Mouse (Mus musculus) lung, embryonic 16.5 days (tissue): ENCODE measurements around the gene Ttll12. TPM values are rescaled to one million over a fixed set of nuclear protein-coding genes. Genes with fewer than 3 reads are reported as not detected.

ENCODE experiments used
- ATAC-seq: fragments of 200-750 bp; cut with Nextera tagmentation; 2 replicates; pipeline ENCODE4 v1.8.0; 2017; ENCODE audit warnings: low read depth, mild to moderate bottlenecking, moderate library complexity
- H3K27ac ChIP-seq: fragments of 300-500 bp; sonication (generic); 2 replicates; pipeline ENCODE4 v1.5.1; 2014; ENCODE audit warnings: mild to moderate bottlenecking, control low read depth, low read length
- H3K27me3 ChIP-seq: fragments of 300-500 bp; sonication (generic); 2 replicates; pipeline ENCODE4 v1.6.1; 2014; ENCODE audit warnings: low read depth, low read length, mixed read lengths; ENCODE audit not compliant: control insufficient read depth, insufficient read depth
- H3K36me3 ChIP-seq: fragments of 300-500 bp; sonication (generic); 2 replicates; pipeline ENCODE4 v1.6.1; 2014; ENCODE audit warnings: low read length; ENCODE audit not compliant: control insufficient read depth, insufficient read depth
- H3K4me1 ChIP-seq: fragments of 300-500 bp; sonication (generic); replicated peaks from 2 replicates; pipeline ENCODE4 v1.6.1; 2014; ENCODE audit warnings: low read length, mixed read lengths; ENCODE audit not compliant: control insufficient read depth, insufficient read depth
- H3K4me2 ChIP-seq: fragments of 300-500 bp; sonication (generic); 2 replicates; pipeline ENCODE4 v1.6.1; 2014; ENCODE audit warnings: low read depth, low read length, control low read depth
- H3K4me3 ChIP-seq: fragments of 300-500 bp; sonication (generic); 2 replicates; pipeline ENCODE4 v1.5.1; 2014; ENCODE audit warnings: mild to moderate bottlenecking, low read length, control low read depth
- H3K9ac ChIP-seq: fragments of 300-500 bp; sonication (generic); 2 replicates; pipeline ENCODE4 v1.6.1; 2014; ENCODE audit warnings: low read length, control low read depth
- H3K9me3 ChIP-seq: fragments of 300-500 bp; sonication (generic); 2 replicates; pipeline ENCODE4 v1.6.1; 2016; ENCODE audit warnings: low read length; ENCODE audit not compliant: control insufficient read depth
- WGBS: fragments of 180-500 bp; shearing (Covaris S2); extraction: QIAGEN DNeasy Blood & Tissue Kit; methylation state at CpG from one replicate; pipeline ENCODE4 v1.1.7; 2014; 5-methylcytosine and 5-hydroxymethylcytosine counted together
- polyA plus RNA-seq: library from polyadenylated mRNA; unstranded; fragments of >200 nt; fragmentation: Nextera tagmentation; extraction: Ambion mirVana; gene quantifications from 2 replicates; pipeline ENCODE4 v1.2.1, GENCODE M21; 2015

Ttll12 gene
- polyA plus RNA-seq, 1 experiment from 2014 or later: 32.7 TPM

DNA sequence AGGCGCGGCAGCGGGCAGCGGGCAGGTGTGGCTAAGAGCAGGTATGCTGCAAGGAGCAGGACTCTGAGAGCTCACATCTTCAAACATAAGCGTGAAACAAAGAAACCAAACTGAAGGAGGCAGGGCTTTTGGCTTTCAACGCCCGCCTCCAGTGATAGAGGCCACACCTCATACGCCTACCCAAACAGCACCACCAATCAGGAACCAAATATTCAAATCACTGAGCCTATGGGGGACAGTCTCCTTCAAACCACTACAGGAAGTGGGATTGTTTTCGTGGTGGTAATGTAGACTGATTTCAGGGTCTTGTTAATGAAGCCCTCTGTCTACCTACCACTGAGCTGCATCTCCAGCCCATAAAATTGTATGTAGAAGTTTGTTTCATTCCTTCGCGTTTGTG is 25.3 kb downstream of the Ttll12 start:
- Histone ChIP-seq H3K4me2 (no peak overlapping the region), H3K9me3 (no peaks in the 10 kb centered on the region), H3K4me1 (no peaks in the 10 kb centered on the region), H3K27ac (no peak overlapping the region), H3K36me3 (peaks cover 8% of the 10 kb centered on the region), H3K27me3 (no peaks in the 10 kb centered on the region), H3K9ac (no peak overlapping the region), H3K4me3 (no peak overlapping the region)
- no peak for ATAC-seq
- 44% methylated on average over 11 of the region's 11 CpGs for WGBS

DNA sequence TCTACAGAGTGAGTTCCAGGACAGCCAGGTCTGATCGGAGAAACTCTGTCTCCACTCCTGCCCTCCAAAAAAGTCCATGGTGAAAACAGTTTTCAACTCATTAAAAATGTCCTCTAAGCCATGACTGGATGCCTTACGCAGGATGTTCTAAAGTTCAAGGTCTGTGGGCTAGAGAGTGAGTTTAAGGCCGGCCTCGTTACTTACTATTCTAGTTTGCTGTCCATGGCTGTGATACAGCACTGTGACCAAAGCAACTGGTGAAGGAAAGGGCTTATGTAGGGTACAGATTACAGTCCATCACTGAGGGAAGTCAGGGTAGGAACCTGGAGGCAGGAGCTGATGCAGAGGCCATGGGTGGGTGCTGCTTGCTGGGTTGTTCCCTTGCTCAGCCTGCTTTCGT is 26.4 kb downstream of the Ttll12 start:
- WGBS: 97% methylated on average over 5 of the region's 5 CpGs
- no peak overlapping the region for H3K4me3 ChIP-seq
- no peak for ATAC-seq
- H3K9me3 ChIP-seq: no peaks in the 10 kb centered on the region
- H3K27me3 ChIP-seq: no peaks in the 10 kb centered on the region
- H3K4me1 ChIP-seq: peaks cover 4% of the 10 kb centered on the region
- H3K9ac ChIP-seq: no peak overlapping the region
- no peak overlapping the region for H3K27ac ChIP-seq
- no peak overlapping the region for H3K4me2 ChIP-seq
- no peaks in the 10 kb centered on the region for H3K36me3 ChIP-seq

DNA sequence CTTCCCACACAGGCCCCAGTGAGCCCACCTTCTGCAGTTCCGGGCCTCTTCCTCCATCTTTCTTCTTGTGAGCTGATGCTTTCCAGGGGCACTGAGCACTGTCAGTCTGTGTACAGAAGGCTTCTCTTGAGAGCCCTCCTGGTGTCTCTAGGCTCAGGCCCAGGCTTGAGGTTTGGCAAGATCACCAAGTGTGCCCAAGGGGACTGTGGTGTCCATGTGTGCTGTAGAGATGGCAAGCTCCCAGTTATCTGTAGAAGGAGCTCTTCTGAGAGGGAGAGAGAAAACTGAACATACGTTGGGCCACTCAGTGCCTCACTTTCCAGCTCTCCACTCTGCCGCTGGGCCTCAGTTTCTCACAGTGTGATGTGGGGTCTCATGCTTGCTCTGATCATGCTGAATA is 27.2 kb downstream of the Ttll12 start:
- Histone ChIP-seq H3K9me3 (no peaks in the 10 kb centered on the region), H3K27me3 (no peaks in the 10 kb centered on the region), H3K36me3 (no peaks in the 10 kb centered on the region), H3K27ac (no peak overlapping the region), H3K4me3 (no peak overlapping the region), H3K9ac (no peak overlapping the region), H3K4me1 (peaks cover 11% of the 10 kb centered on the region), H3K4me2 (no peak overlapping the region)
- ATAC-seq: no peak
- WGBS: 85% methylated on average over 3 of the region's 3 CpGs

DNA sequence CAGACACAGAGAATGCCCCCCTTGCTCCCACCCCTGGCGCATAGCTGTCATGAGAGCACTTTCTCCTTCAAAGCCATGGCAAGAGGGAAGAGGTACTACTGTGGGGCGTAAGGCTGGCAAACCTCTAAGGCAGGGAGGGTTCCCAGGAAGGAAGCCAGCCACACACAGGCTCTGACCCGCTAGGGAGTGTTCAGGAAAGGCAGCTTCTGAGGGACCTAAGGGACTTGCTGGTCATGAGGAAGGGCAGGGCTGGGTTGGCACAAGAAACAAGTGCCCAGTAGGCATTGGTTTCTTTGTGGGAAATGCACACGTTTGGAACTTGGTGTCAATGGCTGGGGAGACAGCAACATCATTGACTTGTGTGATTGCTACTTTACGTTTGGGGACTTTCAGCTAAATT is 29.0 kb downstream of the Ttll12 start:
- H3K9ac ChIP-seq: no peak overlapping the region
- no peak overlapping the region for H3K27ac ChIP-seq
- H3K9me3 ChIP-seq: no peaks in the 10 kb centered on the region
- no peak overlapping the region for H3K4me2 ChIP-seq
- no peaks in the 10 kb centered on the region for H3K36me3 ChIP-seq
- no peak for ATAC-seq
- WGBS: 75% methylated on average over 5 of the region's 5 CpGs
- no peaks in the 10 kb centered on the region for H3K27me3 ChIP-seq
- peaks cover 14% of the 10 kb centered on the region for H3K4me1 ChIP-seq
- no peak overlapping the region for H3K4me3 ChIP-seq

DNA sequence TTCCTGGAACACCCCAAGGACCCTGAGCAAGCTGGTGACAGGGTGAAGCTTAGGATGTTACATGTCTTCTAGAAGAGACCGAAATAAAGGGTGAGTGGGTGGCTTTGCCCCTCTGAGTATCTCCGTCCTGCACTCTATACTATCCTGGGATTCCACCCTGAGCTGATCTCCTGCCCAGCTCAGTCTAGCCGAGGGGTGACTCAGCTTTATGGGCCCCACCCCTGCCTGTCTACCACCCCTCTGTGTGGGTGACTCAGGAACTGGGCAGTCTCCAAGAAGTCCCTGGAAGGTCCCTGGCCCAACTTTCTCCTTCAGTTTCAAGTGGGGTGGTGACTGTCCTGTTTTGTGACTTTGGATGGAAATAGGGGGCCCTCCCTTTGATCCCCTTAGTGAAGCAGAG is 29.5 kb downstream of the Ttll12 start:
- Histone ChIP-seq H3K9me3 (no peaks in the 10 kb centered on the region), H3K27me3 (no peaks in the 10 kb centered on the region), H3K36me3 (no peaks in the 10 kb centered on the region), H3K4me2 (no peak overlapping the region), H3K27ac (no peak overlapping the region), H3K9ac (no peak overlapping the region), H3K4me1 (peaks cover 14% of the 10 kb centered on the region), H3K4me3 (no peak overlapping the region)
- ATAC-seq: no peak
- 81% methylated on average over 3 of the region's 3 CpGs for WGBS

DNA sequence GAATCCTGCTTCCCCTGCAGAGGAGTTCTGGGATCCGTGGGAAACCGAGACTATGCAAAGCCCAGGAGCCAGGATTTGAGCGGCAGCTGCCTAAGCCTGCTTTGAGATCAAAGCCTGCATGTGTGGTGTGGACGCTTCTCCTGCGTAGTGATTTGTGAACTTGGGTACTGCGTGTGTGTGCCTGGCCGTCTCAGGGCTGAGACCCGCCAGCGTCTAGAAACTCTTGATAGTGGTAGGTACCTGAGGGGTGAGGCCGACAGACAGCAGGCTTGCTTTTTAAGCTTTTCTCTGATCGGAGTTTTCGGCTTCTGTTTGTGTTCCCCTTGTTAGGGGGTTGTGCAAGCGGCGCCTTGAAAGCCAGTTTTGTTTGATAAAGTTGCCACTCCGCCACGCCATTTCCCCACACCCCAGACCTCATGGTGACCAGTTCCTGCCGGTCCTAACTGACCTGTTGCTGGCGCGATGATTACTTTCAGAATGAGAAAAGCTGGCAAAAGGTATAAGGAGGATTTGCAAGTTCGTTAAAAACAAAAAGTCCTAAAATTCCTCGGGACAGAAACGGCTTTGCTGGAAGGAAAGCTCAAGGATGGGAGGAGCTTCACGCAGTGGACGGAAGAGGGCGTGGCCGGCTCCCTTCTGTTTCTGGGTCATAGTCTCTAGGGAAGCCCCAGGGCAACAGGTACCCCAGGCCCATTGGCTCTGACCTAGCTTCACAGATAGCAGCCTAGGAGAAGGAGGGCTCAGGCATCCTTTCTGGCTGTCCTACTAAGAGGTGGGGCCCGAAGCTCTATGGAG is 30.9 kb downstream of the Ttll12 start:
- peak overlapping the region; percentile 89 for H3K4me2 ChIP-seq
- H3K27me3 ChIP-seq: no peaks in the 10 kb centered on the region
- H3K9me3 ChIP-seq: no peaks in the 10 kb centered on the region
- no peaks in the 10 kb centered on the region for H3K36me3 ChIP-seq
- peak overlapping the region; percentile 72 for H3K27ac ChIP-seq
- peak overlapping the region; percentile 68 for H3K4me3 ChIP-seq
- WGBS: 2% methylated on average over 27 of the region's 27 CpGs
- peak overlapping the region; percentile 80 for H3K9ac ChIP-seq
- peaks cover 14% of the 10 kb centered on the region for H3K4me1 ChIP-seq
- ATAC-seq: peak; percentile 49

DNA sequence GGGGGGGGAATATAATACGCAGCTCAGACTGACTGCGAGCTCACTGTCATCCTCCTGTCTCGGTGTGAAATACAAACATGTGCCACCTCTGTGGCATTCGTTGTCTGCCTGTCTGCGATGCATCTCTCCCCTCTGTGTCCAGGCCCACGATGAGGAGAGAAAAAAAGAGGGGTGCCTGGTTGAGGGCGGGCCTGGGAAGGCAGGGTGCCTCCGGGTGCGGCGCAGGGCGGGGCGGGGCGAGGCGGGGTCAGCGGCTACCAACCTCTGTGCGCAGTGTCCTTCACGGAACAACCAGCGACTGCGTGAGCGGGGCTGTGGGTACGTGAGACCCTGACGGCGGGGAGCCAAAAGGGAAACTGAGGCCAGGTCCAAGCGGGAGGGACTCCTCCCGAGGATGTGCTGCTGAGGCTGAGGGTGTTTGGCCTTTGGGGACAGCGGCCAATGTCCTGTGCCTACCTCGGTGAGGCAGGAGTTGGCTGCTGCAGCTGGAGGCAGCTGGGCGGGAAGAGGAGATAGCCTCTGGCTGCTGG is 31.6 kb downstream of the Ttll12 start, which contains the start of the genes Tspo and Mcat:
Gene Tspo (plus strand): TSS at position 266 of the 530 bp plus-strand sequence.
Gene Mcat (minus strand): TSS at position 461 of the 530 bp plus-strand sequence.
- Histone ChIP-seq H3K36me3 (no peaks in the 10 kb centered on the region), H3K4me1 (peaks cover 14% of the 10 kb centered on the region), H3K9ac (peak within 1 kb of the TSS; percentile 80), H3K4me2 (peak within 1 kb of the TSS; percentile 89), H3K27me3 (no peaks in the 10 kb centered on the region), H3K9me3 (no peaks in the 10 kb centered on the region), H3K27ac (peak within 1 kb of the TSS; percentile 72), H3K4me3 (peak within 1 kb of the TSS; percentile 68)
- WGBS: under 1% methylated on average over 27 of the region's 28 CpGs
- peak; percentile 80 for ATAC-seq

- Histone ChIP-seq H3K9me3 (no peaks in the 10 kb centered on the region), H3K9ac (peak overlapping the region; percentile 80), H3K36me3 (no peaks in the 10 kb centered on the region), H3K4me1 (peaks cover 14% of the 10 kb centered on the region), H3K4me3 (peak overlapping the region; percentile 68), H3K27me3 (no peaks in the 10 kb centered on the region), H3K4me2 (peak overlapping the region; percentile 89), H3K27ac (peak overlapping the region; percentile 72)
- whole genome bisulfite sequencing: 29% methylated on average over 15 of the region's 15 CpGs
- ATAC-seq: peak; percentile 84
Measured at GRCm38 (mm10) chr15:83562626-83563270, 32.2 kb downstream of the Ttll12 start.

DNA sequence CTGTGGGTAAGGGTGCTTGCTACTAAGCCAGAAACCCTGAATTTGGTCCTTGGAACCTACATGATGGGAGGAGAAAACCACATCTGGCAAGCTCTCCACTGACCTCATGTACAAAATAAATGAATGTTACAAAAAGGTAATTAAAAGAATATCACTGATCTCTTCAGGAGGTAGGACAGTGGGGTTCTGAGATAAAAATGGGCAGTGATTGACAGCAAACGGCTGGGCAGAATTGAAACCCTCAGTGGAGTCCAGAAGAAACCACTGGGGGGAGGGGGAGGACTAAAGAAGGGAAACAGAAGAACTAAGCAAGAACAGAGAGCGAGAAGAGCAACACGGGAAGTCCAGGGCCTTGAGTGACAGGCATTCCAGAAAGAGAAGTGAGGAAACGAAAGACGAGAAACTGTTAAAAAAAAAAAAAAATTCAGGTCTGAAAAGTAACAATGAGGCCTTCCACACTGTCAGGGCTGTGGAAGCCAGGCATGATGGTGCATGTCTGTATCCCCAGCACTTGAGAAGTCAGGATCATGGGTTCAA is 33.9 kb downstream of the Ttll12 start:
- WGBS: 51% methylated on average over 5 of the region's 5 CpGs
- ATAC-seq: no peak
- H3K4me1 ChIP-seq: peaks cover 14% of the 10 kb centered on the region
- H3K27ac ChIP-seq: no peak overlapping the region
- H3K36me3 ChIP-seq: no peaks in the 10 kb centered on the region
- no peak overlapping the region for H3K9ac ChIP-seq
- H3K27me3 ChIP-seq: no peaks in the 10 kb centered on the region
- H3K9me3 ChIP-seq: no peaks in the 10 kb centered on the region
- H3K4me3 ChIP-seq: no peak overlapping the region
- no peak overlapping the region for H3K4me2 ChIP-seq
